Mouse (Mus musculus) heart, adult 2 months (tissue): ENCODE measurements around the gene Smchd1.

ENCODE experiments used
- CTCF ChIP-seq: fragments of 200-600 bp; IDR thresholded peaks from 2 replicates; pipeline ENCODE4 v1.8.1; 2022; ENCODE audit warnings: antibody characterized with exemption, mild to moderate bottlenecking, moderate library complexity
- POLR2A ChIP-seq: fragments of 200-500 bp; IDR thresholded peaks from 2 replicates; pipeline ENCODE4 v1.6.1; 2011; ENCODE audit warnings: mild to moderate bottlenecking, low read depth, low read length, control low read depth; ENCODE audit not compliant: insufficient read depth

DNA sequence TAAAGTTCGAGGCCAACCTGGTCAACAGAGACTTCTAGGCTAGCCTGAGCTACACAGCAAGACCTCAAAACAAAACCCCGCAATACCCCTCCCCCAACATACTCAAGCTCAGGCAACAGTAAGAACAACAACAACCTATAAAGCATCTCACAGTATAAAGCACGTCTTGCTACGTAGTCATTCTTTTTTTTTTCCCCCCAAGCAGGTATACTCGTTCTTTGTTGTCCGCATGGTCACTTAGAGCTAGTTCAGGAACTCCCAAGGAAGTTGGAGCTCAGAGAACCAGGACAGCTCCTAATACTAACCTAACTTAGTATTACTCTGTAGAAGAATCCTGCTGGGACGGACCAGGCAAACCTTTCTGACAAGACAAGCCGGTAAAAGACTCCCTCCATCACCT lies 1.0 kb downstream of the Smchd1 start:
- TF ChIP-seq CTCF (no peak), POLR2A (no peak)
